Mouse (Mus musculus) stomach, postnatal 0 days (tissue): ENCODE measurements around the gene Rbm41. TPM values are rescaled to one million over a fixed set of nuclear protein-coding genes. Genes with fewer than 3 reads are reported as not detected.
A peak's percentile ranks its signal among the peaks of the same experiment; 100 is the strongest.

ENCODE experiments used
- ATAC-seq: fragments of 200-750 bp; cut with Nextera tagmentation; 2 replicates; pipeline ENCODE4 v1.8.0; 2017; ENCODE audit not compliant: low FRiP score, low TSS enrichment
- DNase-seq: peaks from one replicate; pipeline ENCODE4 v3.0.0-alpha.2; 2016; ENCODE audit warnings: low spot score
- H3K27ac ChIP-seq: fragments of 300-500 bp; sonication (generic); replicated peaks from 2 replicates; pipeline ENCODE4 v1.5.1; 2014; ENCODE audit warnings: mild to moderate bottlenecking, control low read depth
- H3K27me3 ChIP-seq: fragments of 300-500 bp; sonication (generic); 2 replicates; pipeline ENCODE4 v1.6.1; 2014; ENCODE audit warnings: low read length; ENCODE audit not compliant: control insufficient read depth, insufficient read depth
- H3K36me3 ChIP-seq: fragments of 300-500 bp; sonication (generic); 2 replicates; pipeline ENCODE4 v1.6.1; 2014; ENCODE audit warnings: low read length, mixed read lengths; ENCODE audit not compliant: control insufficient read depth, insufficient read depth
- H3K4me1 ChIP-seq: fragments of 300-500 bp; sonication (generic); replicated peaks from 2 replicates; pipeline ENCODE4 v1.6.1; 2014; ENCODE audit warnings: antibody characterized with exemption; ENCODE audit not compliant: control insufficient read depth, insufficient read depth
- H3K4me2 ChIP-seq: fragments of 300-500 bp; sonication (generic); replicated peaks from 2 replicates; pipeline ENCODE4 v1.6.1; 2014; ENCODE audit warnings: low read depth, mild to moderate bottlenecking, control low read depth, moderate library complexity
- H3K4me3 ChIP-seq: fragments of 300-500 bp; sonication (generic); 2 replicates; pipeline ENCODE4 v1.5.1; 2014; ENCODE audit warnings: low read depth, low read length, control low read depth
- H3K9ac ChIP-seq: fragments of 300-500 bp; sonication (generic); 2 replicates; pipeline ENCODE4 v1.6.1; 2014; ENCODE audit warnings: mild to moderate bottlenecking, low read length, control low read depth, mixed read lengths
- H3K9me3 ChIP-seq: fragments of 300-500 bp; sonication (generic); 2 replicates; pipeline ENCODE4 v1.6.1; 2016; ENCODE audit warnings: low read length; ENCODE audit not compliant: control insufficient read depth
- CTCF ChIP-seq: IDR thresholded peaks from 2 replicates; pipeline ENCODE4 v1.5.1; 2016; ENCODE audit warnings: antibody characterized with exemption, low read depth, mild to moderate bottlenecking, moderate library complexity
- EP300 ChIP-seq: optimal IDR thresholded peaks from 2 replicates; pipeline ENCODE3; 2016; ENCODE audit warnings: antibody characterized with exemption
- WGBS: fragments of 180-500 bp; shearing (Covaris S2); extraction: QIAGEN DNeasy Blood & Tissue Kit; methylation state at CpG from one replicate; pipeline ENCODE4 v1.1.7; 2014; 5-methylcytosine and 5-hydroxymethylcytosine counted together
- polyA plus RNA-seq: library from polyadenylated mRNA; unstranded; fragments of >200 nt; fragmentation: Nextera tagmentation; extraction: Ambion mirVana; gene quantifications from 2 replicates; pipeline ENCODE4 v1.2.1, GENCODE M21; 2015

The Rbm41 gene
- polyA plus RNA-seq, result 1.1 TPM in 2 replicates

- peak within 1 kb of the TSS; percentile 40; the same call in 1 of the 2 replicates for H3K27ac ChIP-seq
- peak within 1 kb of the TSS; percentile 53 for H3K4me2 ChIP-seq
- TF ChIP-seq EP300 (no peak), CTCF (no peak)
- no peaks in the 10 kb centered on the region for H3K27me3 ChIP-seq
- no peaks in the 10 kb centered on the region for H3K9me3 ChIP-seq
- 14% methylated on average over 25 of the region's 25 CpGs for WGBS
- H3K9ac ChIP-seq, result peak within 1 kb of the TSS; percentile 61
- ATAC-seq, result peak; percentile 71; the same call in 1 of the 2 replicates
- H3K36me3 ChIP-seq, result no peaks in the 10 kb centered on the region
- H3K4me3 ChIP-seq, result peak within 1 kb of the TSS; percentile 49
- DNase-seq, result peak; percentile 32
- no peaks in the 10 kb centered on the region for H3K4me1 ChIP-seq
Measured at GRCm38 (mm10) chrX:139997740-139998690, at the start of gene Rbm41. Rbm41 (minus strand) TSS chrX:139998595.

- TF ChIP-seq CTCF, result no peak
- TF ChIP-seq EP300, result no peak
- Histone ChIP-seq H3K4me1 (no peaks in the 10 kb centered on the region), H3K4me3 (no peak overlapping the region; the same call in 1 of the 2 replicates), H3K4me2 (no peak overlapping the region), H3K9ac (no peak overlapping the region), H3K9me3 (no peaks in the 10 kb centered on the region), H3K36me3 (no peaks in the 10 kb centered on the region), H3K27ac (no peak overlapping the region), H3K27me3 (no peaks in the 10 kb centered on the region)
- WGBS, result 77% methylated on average over 4 of the region's 4 CpGs
- DNase-seq (no peak), ATAC-seq (no peak)
Measured at GRCm38 (mm10) chrX:139998691-139999065, 283 bp upstream of the Rbm41 start.

GRCm38 (mm10) chrX:139982115-139982514 lies 16.3 kb downstream of the Rbm41 start:
- Histone ChIP-seq H3K36me3 (no peaks in the 10 kb centered on the region), H3K9me3 (no peaks in the 10 kb centered on the region), H3K4me3 (no peak overlapping the region), H3K27me3 (no peaks in the 10 kb centered on the region), H3K9ac (no peak overlapping the region), H3K4me2 (no peak overlapping the region), H3K27ac (no peak overlapping the region), H3K4me1 (no peaks in the 10 kb centered on the region)
- 77% methylated on average over 5 of the region's 5 CpGs for WGBS
- DNase-seq (no peak), ATAC-seq (no peak)
- no peak for TF ChIP-seq EP300
- TF ChIP-seq CTCF, result no peak

- Histone ChIP-seq H3K9ac (no peak overlapping the region), H3K9me3 (no peaks in the 10 kb centered on the region), H3K27ac (no peak overlapping the region), H3K4me3 (no peak overlapping the region), H3K27me3 (no peaks in the 10 kb centered on the region), H3K4me2 (no peak overlapping the region), H3K4me1 (no peaks in the 10 kb centered on the region), H3K36me3 (no peaks in the 10 kb centered on the region)
- TF ChIP-seq EP300, result no peak
- DNase-seq (no peak), ATAC-seq (no peak)
- 89% methylated on average over 1 of the region's 1 CpGs for WGBS
Measured at GRCm38 (mm10) chrX:139933507-139933906, 64.9 kb downstream of the Rbm41 start.

- Histone ChIP-seq H3K4me3 (no peak overlapping the region), H3K27me3 (no peaks in the 10 kb centered on the region), H3K27ac (no peak overlapping the region), H3K36me3 (no peaks in the 10 kb centered on the region), H3K4me2 (no peak overlapping the region), H3K9me3 (no peaks in the 10 kb centered on the region), H3K9ac (no peak overlapping the region), H3K4me1 (no peaks in the 10 kb centered on the region)
- 56% methylated on average over 3 of the region's 3 CpGs for WGBS
- DNase-seq (no peak), ATAC-seq (no peak)
- TF ChIP-seq EP300, result no peak
- peak; percentile 65 for TF ChIP-seq CTCF
Measured at GRCm38 (mm10) chrX:139932472-139932871, 65.9 kb downstream of the Rbm41 start.

- Histone ChIP-seq H3K27ac (no peak overlapping the region), H3K4me3 (no peak overlapping the region), H3K27me3 (no peaks in the 10 kb centered on the region), H3K4me2 (no peak overlapping the region), H3K4me1 (no peaks in the 10 kb centered on the region), H3K9me3 (no peaks in the 10 kb centered on the region), H3K9ac (no peak overlapping the region), H3K36me3 (no peaks in the 10 kb centered on the region)
- TF ChIP-seq EP300 (no peak), CTCF (no peak)
- ATAC-seq (no peak), DNase-seq (no peak)
- WGBS, result 79% methylated on average over 4 of the region's 4 CpGs
Measured at GRCm38 (mm10) chrX:139920572-139920971, 77.8 kb downstream of the Rbm41 start.
